Mouse (Mus musculus): ENCODE data around the gene Nosip.

GRCm38 (mm10) chr7:45097479-45097878, 35.2 kb downstream of the Nosip start:
- no peak for TF ChIP-seq CTCF (IDR thresholded peaks at IDR 0.05)
- TF ChIP-seq POLR2A (IDR thresholded peaks at IDR 0.05; ENCODE audit: insufficient read depth, low read depth, low read length) = no peak
- no peak for TF ChIP-seq EP300 (IDR thresholded peaks at IDR 0.05; ENCODE audit: insufficient read depth, low read depth, low read length)

All from heart, adult 2 months (tissue).